Mouse (Mus musculus) lung, postnatal 10 days (tissue): Measurements from ENCODE around the gene Tmed9.
"Not testable (repeated sequence)": the region's sequence is repeated elsewhere in the genome, so short reads cannot be mapped to it uniquely, and the experiment has no call there.

Experiments
- DNase-seq: peaks from one replicate; pipeline ENCODE4 v3.0.0; 2021

The Tmed9 gene

DNA sequence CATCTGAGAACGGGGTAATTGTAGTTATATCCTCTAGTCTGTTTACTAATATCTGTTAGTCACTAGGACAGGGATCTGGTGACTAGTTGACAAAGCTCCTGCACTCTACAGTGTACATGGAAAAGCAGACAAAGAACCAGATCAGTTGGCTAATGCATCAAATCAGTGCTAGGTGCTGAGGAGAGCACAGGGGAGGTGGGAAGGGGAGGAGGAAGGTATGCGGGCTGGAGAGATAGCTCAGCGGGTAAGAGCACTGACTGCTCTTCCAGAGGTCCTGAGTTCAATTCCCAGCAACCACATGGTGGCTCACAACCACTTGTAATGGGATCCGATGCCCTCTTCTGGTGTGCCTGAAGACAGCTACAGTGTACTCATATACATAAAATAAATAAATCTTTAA, 5.0 kb upstream of the Tmed9 start:
- DNase-seq = not testable (repeated sequence)

DNA sequence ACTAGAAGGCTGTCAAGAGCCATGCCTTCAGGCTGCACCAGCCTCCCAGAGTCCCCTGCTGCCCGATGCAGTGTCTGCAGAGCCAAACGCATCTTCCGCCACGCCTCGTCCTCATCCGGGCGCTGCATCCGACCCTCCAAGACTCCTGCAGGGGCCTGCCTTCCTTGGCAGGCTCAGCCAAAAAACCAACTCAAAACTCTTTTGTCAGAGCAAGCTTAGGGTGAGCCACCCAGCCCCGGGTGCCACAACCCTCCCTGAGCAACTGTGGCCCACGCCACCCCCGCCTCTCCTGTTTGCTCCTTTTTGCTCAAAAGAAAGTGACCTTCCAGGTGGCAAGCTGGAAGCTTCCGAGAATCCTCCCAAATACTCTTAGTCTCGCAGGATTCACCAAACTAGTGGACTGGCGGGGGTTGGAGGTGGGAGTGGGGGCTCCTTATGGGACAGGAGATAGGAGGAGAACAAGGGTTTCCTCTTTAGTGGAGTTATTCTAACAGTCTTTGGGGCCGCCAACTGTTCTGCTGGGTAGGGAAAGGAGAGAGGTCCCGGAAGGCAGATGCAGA, 3.7 kb upstream of the Tmed9 start:
- peak; percentile 46 for DNase-seq

DNA sequence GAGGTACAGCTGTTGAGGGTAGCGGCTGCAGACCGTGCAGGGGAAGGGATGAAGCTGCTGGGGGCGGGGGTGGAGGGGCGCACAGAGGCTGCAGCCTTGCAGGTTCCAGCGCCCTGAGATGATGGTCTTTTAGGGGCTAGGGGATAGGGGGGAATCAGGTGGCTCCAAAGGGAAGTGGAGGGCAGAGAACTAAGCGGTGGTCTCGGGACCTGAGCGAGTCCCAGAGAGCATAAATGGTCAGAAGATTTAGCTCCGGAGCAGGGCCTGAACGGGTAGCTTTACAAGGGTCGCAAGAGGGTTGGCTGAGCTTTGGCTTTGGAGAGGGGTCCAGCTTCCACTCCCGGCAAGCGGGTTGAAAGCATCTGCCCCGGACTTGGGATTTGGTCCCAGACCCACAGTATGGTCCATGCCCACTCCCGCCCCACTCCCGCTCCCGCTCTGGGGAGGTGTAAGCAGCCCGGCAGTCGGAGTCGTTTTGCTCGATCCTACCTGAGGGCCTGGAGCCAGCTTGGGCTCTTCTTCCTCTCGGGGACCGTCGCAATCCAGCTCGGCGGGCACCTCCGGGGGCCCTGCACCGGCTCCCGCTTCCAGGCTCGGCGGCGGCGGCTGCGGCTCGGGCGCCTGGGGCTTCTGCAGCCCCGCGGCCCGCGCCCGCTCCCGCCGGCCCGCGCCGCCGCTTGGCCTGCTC, 3.1 kb upstream of the Tmed9 start:
- peak; percentile 65 for DNase-seq

DNA sequence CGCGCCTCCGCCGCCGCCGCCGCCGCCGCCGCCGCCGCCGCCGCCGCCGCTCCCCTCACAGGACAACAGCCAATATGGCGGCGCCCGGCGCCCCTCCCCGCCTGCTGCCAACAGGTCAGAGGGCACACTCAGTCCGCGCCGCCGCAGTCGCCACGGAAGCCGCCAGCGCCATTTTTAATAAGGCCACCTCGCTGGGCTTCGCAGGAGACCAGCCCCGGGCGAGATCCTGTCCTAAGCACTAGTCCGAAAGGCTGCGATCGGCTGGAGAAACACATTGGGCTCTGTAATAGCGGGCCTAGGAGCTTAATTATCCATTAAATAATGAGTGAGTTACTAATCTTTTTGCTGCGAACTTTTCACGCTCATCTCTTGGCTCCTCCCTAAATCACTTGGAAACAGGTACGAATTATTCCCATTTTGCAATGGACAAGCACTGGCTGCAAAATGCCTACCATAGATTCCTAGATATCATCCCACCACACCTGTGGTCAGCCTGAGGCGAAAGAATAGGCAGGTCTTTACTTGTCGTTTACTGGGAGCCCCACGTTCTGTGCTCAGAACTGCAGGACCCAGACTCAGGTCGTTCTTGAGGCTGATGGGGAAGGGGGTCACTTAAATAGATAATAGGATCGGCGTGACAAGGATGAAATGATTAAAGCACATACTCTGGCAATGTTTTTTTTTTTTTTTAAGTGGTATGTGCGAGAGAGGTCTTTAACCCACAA, 2.3 kb upstream of the Tmed9 start, which contains the start of gene Fam193b:
TSS of gene Fam193b (minus strand) at position 94 of the 725 bp plus-strand sequence.
- DNase-seq = peak; percentile 96

DNA sequence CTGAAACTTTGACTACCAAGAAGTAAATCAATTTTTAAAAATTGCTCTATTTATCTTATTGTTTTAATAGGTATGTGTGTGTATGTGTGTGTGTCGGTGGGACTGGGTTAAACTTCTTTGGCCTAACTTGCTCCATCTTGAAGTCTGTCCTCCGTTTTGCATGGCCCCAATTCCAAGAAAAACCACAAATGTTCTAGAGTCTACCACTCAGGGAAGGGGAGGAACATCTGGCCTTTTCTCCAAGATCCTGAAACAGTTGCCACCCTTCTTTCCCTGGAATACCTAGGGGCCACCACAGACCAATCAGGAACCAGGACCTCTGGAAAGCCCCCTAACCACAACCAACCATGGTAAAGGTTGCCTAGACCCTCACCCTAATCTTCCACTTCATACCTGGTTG, 1.6 kb upstream of the Tmed9 start:
- no peak for DNase-seq

DNA sequence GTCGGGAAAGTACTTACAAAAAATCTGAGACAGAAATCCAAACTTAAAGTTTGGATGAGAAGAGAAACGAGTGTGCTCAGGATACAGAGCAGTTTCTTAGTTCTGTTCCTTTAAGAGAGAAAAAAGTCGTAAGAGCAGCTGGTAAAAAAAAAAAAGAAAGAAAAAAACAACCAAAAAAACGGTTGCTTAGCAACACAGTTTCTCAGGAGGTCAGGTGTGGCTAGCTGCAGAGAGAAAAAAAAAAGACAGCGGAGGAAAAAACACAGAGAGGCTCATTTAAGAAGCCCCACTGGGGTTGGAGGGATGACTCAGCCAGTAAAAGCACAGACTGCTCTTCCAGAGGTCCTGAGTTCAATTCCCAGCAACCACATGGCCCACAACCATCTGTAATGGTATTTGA, 789 bp downstream of the Tmed9 start:
- no peak for DNase-seq

DNA sequence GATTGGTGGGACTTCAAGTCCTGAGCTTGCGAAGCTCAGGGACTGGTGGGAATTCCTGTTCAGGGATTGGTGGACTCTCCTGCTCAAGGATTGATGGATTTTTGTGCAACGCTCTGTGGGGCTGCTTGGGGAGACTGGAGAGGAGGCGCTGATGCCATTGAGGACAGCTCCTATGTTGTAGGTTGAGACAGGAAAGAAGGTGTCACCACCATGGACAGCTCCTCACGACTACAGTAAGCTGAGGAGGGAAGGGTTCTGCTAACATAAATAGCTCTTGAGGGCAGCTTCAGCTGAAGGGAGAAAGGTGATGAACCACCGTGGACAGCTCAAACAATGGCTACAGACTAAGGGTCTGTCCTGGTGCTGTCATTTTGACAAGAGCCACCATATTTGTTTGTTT, 2.4 kb downstream of the Tmed9 start:
- no peak for DNase-seq

DNA sequence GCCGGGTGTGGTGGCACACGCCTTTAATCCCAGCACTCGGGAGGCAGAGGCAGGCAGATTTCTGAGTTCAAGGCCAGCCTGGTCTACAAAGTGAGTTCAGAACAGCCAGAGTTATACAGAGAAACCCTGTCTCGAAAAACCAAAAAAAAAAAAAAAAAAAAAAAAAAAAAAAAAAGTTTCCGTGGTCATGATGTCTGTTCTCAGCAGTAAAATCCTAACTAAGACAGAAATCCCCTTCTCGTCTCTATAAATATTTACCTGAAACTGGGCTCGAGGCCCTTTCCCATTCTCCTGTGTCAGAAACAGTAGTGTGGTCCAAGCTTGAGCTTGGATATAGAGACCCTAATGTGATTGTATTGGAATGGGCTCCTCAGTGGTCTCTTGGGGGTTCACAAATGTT, 3.3 kb downstream of the Tmed9 start:
- DNase-seq = not testable (repeated sequence)

DNA sequence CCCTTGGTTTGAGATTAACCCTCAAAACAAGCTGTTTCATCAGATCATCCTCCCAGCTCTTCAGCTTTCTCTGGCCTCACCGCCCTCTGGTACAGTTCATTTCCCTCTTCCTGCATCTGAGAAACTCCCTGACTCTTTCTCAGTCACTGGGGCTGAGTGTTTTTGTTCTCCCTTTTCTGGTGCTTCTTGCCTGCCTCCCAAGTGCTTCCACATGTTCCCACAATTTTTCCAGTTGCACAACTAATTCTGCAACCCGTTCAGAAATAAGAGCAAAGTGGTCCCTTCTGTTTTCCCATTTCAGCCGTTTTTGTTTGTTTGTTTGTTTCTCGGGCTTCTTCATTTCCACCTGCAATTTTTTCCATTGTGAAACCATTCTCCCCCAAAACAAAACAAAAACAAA, 4.6 kb downstream of the Tmed9 start:
- no peak for DNase-seq

DNA sequence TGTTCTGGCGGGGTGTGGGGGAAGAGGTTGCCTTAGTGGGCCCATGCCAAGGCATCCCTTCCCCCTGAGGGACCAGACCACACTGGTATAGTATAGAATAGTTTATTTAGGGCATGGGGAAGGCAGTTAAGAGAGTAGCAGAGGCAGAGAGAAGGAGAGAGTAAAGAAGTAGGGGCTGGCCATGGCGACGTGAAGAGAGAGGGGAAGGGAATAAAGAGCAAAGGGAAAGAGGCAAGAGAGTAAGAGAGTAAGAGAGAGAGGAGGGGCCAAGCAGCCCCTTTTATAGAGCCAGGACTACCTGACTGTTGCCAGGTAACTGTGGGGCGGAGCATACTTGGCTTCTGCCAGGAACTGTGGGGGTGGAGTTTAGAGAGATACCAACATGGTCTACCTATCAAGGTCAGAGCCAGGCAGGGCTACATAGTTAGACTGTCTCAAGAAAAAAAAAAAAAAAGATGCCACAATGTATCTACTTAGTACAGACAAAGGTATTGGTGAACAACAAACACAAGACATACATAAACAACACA, 18.5 kb downstream of the Tmed9 start:
- DNase-seq = no peak

DNA sequence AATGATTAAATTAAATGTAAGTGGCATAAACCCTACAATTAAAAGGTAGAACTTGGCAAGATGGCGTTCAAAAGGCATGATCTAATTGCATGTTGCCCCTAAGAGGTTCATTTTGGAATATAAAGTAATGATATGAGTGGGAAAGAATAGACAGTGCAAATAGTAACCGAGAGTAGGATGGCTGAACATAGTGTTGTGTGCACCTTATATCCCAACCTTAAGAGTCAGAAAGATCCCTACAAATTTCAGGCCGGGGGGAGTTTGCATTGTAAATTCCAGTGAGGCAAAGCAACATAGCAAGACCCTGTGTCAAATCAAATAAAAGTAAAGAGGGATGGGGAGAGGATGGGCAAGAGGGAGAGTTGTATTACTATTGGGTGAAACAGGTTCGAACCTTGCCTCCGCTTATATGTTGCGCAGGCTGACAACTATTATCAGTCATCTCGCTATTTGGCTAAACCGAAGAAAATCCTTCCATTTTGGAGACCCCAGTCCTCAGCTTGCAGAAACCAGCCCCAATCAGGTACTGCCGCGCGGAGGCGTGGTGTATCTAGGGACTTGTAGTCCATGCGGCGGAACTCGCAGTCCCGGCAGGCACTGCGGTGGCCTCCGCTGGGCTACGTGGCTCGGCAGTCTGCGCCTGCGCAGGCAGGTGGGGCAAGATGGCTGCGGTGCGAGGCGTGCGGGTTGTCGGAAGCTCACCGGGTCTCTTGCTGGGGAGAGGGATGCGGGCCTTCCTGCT, 19.2 kb downstream of the Tmed9 start:
- peak; percentile 98 for DNase-seq

DNA sequence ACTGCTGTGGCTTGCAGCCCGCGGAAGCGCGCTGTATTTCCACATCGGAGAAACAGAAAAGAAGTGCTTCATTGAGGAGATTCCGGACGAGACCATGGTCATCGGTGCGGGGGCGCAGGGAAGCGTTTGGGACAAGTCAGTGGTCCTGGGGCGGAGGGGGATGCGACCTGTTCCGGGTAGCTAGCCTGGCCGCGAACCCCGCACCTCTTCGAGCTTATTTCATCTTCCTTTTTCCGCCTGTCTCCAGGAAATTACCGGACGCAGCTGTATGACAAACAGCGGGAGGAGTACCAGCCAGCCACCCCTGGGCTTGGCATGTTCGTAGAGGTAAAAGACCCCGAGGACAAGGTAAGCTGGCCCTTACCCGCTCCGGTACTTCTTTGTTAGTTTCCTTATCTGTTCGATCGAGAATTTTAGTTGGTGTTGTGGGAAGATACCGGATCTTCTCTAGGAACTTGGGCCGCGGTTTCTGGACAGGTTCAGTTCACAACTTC, 19.8 kb downstream of the Tmed9 start:
- no peak for DNase-seq

DNA sequence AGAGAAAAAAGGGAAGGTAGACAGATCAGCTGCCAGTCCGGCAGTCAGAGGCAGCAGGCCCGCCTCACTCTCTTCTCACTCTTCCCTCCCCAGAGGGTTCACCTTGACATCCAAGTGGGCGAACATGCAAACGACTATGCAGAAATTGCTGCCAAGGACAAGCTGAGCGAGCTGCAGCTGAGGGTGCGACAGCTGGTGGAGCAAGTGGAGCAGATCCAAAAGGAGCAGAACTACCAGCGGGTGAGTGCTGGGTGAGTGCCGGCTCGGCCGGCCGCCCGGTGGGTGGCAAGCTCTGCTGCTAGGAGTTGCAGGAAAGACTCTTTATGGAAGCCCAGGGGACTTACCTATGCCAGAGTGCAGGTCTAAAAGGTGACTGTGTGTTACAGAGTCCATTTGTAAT, 21.8 kb downstream of the Tmed9 start:
- DNase-seq = no peak

DNA sequence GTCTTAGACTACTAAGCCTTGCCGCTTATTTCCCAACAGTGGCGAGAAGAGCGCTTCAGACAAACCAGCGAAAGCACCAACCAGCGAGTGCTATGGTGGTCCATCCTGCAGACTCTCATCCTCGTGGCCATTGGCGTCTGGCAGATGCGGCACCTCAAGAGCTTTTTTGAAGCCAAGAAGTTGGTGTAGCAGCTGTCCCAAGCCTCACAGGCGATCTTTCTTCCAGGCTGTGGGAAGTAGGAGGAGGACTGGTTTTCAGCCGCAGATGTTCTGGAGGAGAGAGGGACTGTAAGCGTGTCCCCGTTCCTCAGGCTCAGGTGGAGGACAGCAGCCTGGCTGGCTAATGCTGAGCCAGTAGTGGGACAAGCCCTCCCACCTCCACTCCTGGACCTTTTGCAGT, 23.3 kb downstream of the Tmed9 start:
- no peak for DNase-seq

DNA sequence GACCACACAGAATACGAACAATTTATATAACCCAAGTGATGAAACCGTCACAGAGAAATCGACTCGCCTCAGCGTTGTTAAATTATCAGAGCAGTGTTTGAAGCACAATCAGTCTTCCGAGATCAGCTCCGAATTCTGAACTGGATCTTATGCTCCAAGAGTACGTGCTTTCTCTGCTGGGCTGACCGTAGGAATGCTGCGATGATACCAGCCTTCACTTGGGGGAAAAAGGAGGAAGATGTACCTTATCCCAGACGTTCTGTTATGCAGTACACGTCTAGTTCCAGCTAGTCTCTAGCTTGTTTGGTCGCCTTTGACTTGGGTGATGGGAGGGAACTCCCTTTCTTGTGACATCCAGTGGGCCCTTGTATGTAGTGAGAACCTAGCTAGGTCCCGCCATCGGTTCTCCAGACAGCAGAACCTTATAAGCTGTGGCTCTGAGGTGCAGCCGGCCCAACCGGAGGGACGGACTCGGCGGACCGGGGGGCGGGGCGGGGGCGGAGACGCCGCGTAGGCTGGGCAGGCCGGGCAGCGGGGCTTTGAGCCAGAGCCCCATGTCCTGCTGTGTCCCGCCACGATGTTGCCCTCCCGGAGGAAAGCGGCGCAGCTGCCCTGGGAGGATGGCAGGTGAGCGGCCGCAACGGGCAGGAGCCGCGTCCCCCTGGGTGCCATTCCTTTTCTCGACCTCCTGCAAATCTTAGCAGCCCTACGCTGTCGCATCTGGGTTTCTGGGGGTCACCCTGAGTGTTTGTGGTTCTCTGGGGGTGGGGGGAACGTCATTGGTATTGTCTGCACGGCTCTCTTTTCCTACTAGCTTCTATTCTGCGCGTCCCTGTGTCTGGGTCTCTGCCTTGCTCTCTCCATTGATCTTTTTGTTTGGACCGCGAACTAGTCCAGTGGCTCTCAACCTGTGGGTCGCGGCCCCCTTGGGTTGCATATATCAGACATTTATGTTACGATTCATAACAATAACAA, 26.3 kb downstream of the Tmed9 start, which contains the start of gene B4galt7:
TSS of gene B4galt7 (plus strand) at position 331 of the 975 bp plus-strand sequence.
- DNase-seq = peak; percentile 90

DNA sequence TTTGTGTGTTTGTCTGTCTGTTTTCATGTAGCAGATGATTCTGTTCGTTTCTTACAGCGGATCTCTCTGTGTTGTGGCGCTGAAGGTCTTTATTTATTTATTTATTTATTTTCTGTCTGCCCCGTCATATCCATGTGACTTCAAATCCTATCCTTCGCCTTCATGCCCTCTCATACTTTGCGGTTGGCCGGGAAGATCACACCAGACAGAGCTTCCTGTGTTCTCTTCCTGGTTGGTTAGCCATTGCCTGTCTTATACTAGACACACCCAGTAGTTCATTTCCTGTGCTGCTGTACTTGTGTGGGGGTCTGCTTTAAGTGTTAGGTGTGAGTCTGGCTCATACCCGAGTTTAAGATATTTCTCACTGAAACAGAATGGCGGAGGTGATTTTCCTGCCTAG, 27.1 kb downstream of the Tmed9 start:
- DNase-seq = peak; percentile 38

DNA sequence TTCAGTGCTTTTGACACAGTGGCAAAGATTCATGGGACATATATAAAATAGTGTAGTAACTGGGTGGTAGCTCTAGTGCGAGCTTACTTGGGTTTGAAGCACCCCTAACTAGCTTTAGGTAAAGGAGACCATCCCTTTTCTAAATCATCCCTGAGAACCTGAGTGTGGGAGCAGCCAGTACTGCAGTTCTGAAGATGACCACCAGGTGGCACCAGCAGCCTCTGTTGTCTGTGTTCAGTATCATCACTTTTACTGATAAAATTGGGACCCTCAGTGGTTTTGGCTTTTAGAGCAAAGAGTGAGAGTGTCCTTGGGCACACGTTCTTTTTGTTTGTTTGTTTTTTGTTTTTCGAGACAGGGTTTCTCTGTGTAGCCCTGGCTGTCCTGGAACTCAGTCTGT, 28.1 kb downstream of the Tmed9 start:
- peak; percentile 87 for DNase-seq

DNA sequence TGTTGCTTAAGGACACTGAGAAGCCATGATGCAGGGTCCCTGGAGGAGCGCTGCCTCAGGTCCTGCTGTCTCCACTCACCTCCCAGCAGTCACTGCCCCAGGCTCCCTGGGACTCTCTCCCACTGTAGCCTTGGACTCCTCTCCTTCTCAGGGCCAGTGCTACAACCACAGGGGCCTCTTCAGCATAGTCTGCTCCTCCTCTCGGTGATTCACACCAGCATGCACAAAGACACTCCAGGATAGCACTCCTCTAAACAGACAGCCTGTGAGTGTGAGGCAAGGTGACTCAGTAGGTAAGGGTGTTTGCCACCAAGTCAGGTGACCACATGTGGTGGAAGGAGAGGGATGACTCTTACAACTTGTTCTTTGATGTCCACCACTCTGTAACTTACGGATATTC, 31.1 kb downstream of the Tmed9 start:
- no peak for DNase-seq

DNA sequence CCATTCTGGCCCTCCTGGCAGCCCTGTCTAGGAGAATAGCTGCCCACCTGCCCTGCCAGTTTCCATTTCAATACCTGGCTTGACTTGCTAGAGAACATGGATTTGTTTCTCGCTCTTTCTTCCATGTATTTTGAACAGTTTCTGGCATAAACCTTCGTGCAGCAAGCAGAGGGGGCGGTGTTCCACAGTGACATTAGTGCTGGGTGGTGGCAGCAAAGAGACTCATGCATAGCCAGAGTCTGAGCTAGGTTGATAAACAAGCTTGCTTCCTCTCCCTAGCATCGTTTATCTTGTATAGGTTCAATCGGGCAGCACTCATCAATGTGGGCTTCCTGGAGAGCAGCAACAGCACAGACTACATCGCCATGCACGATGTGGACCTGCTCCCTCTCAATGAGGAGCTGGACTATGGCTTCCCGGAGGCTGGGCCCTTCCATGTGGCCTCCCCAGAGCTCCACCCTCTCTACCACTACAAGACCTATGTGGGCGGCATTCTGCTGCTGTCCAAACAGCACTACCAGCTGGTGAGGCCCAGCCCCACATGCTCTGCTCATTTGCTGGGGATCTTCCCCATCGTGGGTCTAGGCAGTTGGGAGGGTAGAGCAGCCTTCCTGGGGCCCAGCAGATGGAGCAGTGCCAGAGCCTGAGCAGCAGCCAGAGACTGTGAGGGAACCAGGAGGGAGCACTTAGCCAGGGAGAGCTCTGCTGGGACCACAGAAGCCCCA, 33.5 kb downstream of the Tmed9 start:
- no peak for DNase-seq

DNA sequence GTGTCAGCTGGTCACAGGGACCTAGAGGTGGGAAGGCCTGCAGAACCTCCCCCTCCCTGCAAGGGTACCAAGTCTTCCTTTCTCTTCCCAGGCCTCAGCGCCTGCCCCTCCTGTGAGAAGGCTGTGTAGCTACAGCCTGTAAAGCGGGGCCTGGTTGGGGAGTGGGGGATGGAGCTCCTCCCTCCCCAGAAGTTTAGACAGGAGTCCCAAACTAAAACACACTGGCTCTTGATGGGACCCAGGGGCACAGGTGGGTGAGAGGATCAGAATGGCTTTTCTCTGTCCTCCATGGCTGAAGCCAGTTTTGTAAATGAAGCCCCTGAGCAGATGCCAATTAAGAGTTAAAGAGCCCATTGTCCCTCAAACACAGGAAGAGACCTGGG, 34.1 kb downstream of the Tmed9 start:
- DNase-seq = no peak

DNA sequence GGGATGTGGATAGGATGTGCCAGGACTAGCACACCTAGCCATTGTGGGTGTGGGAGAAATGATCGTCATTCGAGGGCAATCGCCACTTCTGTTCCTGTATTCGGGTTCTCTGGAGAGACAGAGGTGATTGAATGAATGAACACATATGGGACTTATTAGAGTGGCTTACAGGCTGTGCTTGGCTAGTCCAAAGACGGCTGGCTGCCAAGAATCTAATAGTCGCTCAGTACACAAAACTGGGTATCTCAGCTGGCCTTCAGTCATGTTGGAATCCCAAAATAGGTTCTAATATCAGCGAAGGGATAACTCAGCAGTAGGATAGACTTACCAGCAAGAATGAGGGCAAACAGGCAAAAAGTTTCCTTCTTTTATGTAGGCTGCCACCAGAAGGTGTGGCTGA, 38.5 kb downstream of the Tmed9 start:
- no peak for DNase-seq
